Mouse (Mus musculus) embryonic stem cell, embryonic (primary cell): Measurements from ENCODE around the gene Hgd.

ENCODE experiments used
- CTCF ChIA-PET, 4 experiments: fragments of 300-600 bp in 2 of 4; fragments of 350-600 bp in 2 of 4; sonication (Branson Sonifier 250); formaldehyde crosslinking; loops; one replicate each; lab custom pipeline; 2022; ENCODE audit warnings: inconsistent platforms in 2 of 4; lab: Charles Lee
- POLR2A ChIA-PET, 4 experiments: fragments of 300-600 bp in 2 of 4; fragments of 350-600 bp in 2 of 4; sonication (Branson Sonifier 250); formaldehyde crosslinking; loops; one replicate each; lab custom pipeline; 2022; ENCODE audit warnings: antibody characterized with exemption in 4 of 4, inconsistent platforms in 1 of 4; lab: Charles Lee

Hgd gene

DNA sequence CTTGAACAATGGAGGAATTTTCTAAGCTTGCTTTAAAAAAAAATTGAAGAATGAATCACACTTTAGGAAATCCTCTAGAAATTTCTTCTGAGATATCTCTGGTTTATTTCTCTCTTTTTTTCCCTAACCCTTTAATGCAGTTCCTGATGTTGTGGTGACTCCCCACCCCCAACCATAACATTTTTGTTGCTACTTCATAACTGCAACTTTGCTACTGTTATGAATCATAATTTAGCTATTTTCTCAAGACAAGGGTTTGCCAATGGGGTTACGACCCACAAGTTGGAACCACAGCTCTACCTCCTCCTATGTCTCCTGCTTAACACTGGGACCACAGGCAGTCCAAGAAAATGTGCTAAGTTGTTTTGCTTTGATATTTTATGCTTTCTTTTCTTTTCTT, 23.5 kb downstream of the Hgd start:
- ChIA-PET CTCF (interaction anchor here in 1 of 4 experiments (0.7 kb wide), 1 partner anchor 14 kb away, joined by 3 read pairs; no protein-coding TSS in a partner anchor), POLR2A (interaction anchor here in 1 of 4 experiments (0.7 to 1.0 kb wide), 3 partner anchors 19 to 992 kb away, joined by 3 to 4 read pairs (median 3); no protein-coding TSS in a partner anchor)

DNA sequence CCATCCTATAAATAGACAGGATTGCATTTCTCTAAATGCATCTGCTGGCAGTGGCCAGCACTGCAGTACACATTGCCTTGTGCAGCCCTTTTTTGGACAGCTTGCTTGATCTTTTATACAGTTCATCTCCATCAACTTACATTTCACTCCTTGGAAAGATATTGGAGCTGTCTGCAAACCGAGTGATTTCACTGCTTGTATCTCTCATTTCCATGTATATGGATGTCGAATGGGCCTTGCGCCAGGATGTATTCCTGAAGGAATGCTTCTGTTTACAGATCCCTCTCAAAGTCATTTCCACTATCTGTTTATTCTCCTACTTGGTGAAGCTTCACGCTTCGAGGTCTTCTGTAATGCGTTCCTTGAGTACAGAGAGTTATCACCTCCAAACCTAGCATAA, 24.3 kb downstream of the Hgd start:
- CTCF ChIA-PET = interaction anchor here in 1 of 4 experiments (0.8 kb wide), 1 partner anchor 31 kb away, joined by 3 read pairs; no protein-coding TSS in a partner anchor

DNA sequence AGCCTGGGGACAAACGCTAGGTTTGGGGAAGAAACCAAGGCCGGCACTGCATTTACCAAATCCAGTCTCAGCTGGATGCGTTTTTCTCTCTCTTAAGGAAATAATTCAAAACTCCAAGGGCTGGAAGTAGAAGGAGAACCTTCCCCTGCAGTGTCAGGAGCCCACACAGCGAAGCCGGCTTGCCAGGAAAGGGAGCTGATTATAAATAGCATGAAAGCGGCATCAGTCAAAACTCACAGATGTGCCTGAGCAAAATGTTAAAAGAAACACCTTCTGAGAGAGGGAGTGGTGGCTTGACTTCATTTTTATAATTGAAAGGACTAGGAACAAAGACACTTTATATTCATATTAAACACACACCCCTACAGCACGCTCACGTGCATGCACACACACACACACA, 30.4 kb downstream of the Hgd start:
- ChIA-PET CTCF (no interaction called here), POLR2A (interaction anchor here in 1 of 4 experiments (0.9 kb wide), 1 partner anchor 7 kb away, joined by 3 read pairs; no protein-coding TSS in a partner anchor)

More for the DNA sequence above, 24.3 kb downstream of the Hgd start:
- POLR2A ChIA-PET = interaction anchor here in 1 of 4 experiments (0.7 to 1.0 kb wide), 3 partner anchors 20 to 993 kb away, joined by 3 to 4 read pairs (median 3); no protein-coding TSS in a partner anchor

DNA sequence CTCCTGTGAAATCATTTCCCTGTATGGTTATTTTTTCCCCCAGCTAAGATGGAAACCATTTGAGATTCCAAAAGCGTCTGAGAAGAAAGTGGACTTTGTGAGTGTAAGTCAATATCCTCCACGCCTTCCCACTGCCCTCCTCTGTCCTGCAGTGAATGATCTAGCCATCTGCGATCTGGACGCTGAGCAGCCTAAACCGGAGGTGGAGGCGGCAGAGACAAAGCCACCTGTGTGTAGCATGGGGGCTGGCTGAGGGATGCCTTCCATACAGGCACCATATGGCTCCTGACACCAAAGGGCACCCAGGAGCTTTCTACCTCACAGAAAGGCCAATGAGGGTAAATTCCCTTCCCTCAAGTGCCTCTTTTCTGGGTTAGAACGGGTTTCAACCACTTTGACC, 31.1 kb downstream of the Hgd start:
- CTCF ChIA-PET = interaction anchor here in 1 of 4 experiments (0.6 kb wide), 1 partner anchor 72 kb away, joined by 3 read pairs; no protein-coding TSS in a partner anchor
- POLR2A ChIA-PET = no interaction called here

DNA sequence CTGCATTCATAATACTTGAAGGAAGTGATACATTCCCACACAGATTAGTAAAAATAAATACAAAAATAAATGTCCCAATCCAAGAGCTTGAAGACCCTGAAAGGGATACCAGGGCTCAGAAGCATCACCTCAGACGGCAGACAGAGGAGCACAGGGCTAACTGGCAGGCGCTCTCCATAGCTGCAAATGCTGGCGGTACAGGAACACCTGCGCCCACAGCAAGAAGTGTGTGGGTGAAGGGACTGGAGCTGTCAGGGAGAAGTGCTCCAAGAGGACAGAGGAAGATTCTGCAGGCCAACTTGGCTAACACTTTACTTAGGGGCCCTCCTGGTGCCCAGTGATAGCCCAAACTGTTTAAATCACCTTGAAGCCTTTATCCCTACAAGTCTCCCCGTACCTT, 32.1 kb downstream of the Hgd start:
- ChIA-PET CTCF (no interaction called here), POLR2A (interaction anchor here in 1 of 4 experiments (0.6 kb wide), 1 partner anchor 12 kb away, joined by 7 read pairs; no protein-coding TSS in a partner anchor)

DNA sequence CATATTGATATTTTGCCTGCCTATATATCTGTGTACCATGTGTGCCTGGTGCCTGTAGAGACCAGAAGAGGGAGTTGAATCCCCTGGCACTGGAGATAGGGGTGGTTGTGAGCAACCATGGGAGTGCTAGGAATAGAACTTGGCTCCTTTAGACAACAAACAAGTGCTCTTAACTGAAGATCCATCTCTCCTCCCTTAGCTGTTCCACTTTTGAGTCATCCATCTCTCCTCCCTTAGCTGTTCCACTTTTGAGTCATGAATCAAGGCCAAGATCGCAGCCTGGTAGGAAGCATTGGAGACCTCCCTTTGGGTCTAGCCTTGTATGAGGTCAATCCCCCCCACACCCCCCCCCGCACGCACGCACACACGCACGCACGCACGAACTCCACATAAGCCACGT, 34.6 kb downstream of the Hgd start:
- ChIA-PET CTCF (interaction anchor here in 1 of 4 experiments (0.6 kb wide), 1 partner anchor 382 kb away, joined by 4 read pairs; no protein-coding TSS in a partner anchor), POLR2A (no interaction called here)

DNA sequence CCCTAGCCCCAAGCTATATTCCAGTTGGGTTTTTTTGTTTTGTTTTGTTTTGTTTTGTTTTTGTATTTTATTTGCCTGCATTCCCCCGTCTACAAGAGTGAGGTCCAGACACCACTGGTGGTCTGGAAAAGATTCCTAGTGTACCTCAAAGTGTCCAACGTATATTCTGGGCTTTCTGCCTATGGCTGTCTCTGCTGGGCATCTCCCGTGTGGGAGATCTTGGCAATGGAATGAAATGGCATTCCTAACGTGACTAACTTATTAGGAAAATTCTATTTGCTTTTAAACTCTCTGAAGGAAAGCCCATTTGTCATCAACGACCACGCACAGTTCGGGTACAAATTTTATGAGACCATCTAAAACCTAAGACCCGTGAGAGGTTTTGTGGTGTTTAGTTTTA, 35.5 kb downstream of the Hgd start:
- ChIA-PET POLR2A (no interaction called here), CTCF (no interaction called here)

DNA sequence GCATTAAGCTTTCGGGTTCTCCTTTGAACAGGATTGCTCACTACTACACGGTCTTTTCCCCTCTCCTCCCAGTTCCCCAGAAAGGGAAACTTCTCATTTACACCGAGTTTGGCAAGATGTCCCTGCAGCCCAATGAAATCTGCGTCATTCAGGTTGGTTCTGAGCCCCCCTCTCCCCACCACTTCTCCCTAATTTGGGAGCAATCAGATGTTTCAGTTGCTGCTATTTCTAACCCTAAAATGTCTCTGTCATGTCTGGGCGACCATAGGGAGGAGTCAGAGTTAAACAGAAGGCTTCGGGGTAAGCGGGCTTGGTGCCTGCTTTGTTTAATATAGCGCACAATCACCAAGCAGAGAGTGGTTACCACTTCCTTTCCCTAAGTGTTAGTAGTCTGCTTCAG, 36.2 kb downstream of the Hgd start:
- CTCF ChIA-PET = no interaction called here
- POLR2A ChIA-PET = no interaction called here

DNA sequence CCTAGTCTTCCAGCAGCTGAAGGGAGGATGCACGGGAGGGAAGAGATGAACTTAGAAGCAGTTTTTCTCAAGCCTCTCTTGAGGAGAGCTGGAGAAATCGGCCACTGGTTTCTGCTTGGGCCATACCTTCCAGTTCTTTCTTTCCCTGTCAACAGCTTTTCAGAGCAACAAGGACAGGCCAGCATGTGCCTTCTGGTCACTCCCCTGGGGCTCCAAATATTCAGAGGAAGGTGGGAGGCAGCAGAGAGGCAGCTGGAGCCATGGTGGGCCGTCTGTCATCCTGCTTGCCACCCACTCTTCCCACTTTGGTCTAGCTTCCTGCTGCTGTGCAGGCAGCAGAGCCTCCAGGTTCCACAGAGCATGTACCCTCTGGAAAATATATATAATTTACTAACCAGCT, 37.7 kb downstream of the Hgd start:
- CTCF ChIA-PET = interaction anchor here in 2 of 4 experiments (0.5 to 0.6 kb wide), 2 partner anchors 14 to 209 kb away, joined by 3 read pairs; no protein-coding TSS in a partner anchor
- POLR2A ChIA-PET = interaction anchor here in 1 of 4 experiments (0.6 to 0.9 kb wide), 4 partner anchors 8 to 262 kb away, joined by 3 to 5 read pairs (median 3); no protein-coding TSS in a partner anchor

DNA sequence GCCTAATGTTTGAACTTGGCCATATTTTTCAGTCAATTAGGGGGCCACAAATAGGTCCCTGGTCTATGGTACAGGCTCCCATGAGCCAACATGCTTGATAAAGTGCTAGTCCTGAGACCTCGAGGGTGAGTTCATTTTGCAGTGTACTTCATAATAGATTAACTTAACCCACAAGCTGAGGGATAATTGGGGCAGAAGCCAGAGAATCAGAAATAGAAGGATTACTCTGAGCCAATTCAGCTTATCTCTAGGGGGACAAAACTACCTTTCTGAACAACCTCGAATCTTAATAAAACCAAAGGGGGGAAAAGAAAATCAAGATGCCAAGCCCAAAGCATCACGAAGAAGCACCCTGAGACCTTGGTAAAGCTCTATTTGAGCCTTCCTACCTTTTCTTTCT, 42.5 kb downstream of the Hgd start:
- CTCF ChIA-PET = no interaction called here
- POLR2A ChIA-PET = no interaction called here

DNA sequence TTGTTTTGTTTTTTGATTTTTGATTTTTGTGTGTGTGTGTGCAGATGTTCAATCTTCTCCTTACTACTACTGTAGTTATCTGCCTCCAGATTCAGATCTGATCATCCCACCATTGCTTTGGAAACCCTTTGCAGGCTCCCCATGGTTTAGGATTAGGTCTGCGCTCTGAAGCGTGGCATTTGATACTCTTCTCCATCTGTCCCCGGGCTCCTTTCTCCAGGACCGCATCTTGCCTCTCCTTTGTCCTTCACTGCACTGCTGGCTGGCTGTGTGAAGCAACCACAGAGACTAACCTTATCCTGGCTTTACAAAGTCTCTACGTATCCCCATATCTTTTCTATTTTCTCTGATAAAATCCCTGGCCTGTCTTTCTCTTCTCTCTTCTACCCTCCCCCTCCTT, 43.0 kb downstream of the Hgd start:
- CTCF ChIA-PET = no interaction called here
- POLR2A ChIA-PET = no interaction called here

DNA sequence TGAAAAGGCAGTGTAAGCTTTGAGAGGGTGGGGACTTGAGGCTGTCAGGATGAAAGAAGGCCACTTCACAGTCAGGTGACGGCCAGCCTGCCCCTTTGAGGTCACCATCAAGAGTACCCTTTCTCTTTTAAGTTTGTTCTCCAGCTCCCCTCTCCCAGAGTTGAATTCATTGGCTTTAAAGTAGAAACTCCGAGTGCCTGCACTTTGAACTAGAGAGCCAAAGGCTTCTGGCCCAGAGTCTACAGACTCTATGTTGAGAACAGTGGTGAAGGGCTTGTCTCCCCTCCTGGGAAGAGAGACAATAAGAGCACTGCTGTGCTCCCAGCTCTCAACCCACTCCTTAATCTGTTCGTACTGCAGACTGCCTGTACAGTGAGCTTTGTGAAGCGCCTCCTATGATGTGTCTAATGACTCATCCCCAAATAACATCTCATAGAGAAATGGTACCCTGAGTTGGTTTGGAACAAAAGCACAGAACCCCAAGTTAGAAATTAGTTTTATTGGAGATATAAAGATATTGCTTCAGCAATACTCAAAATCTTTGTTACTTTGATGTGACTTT, 46.5 kb downstream of the Hgd start:
- ChIA-PET POLR2A (interaction anchor here in 1 of 4 experiments (1.3 kb wide), 1 partner anchor 86 kb away, joined by 3 read pairs; the partner anchor contains the start of genes Gtf2e1 and Rabl3), CTCF (no interaction called here)

DNA sequence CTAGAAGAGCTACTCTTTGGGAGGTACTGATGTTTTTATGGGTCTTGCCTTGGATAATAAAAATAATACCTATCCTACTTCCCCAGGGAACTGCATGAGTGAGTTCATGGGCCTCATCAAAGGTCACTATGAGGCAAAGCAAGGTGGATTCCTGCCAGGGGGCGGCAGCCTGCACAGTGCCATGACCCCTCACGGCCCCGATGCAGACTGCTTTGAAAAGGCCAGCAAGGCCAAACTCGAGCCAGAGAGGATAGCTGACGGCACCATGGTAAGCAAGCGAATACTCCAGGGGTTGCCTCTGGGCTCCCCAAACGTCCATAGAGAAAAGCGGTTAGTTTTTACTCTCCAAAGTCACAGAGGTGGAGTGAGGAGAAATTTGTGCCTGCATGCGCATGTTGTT, 48.4 kb downstream of the Hgd start:
- POLR2A ChIA-PET = interaction anchor here in 2 of 4 experiments (0.8 to 1.5 kb wide), 2 partner anchors 25 to 616 kb away, joined by 3 to 4 read pairs; no protein-coding TSS in a partner anchor
- CTCF ChIA-PET = no interaction called here

DNA sequence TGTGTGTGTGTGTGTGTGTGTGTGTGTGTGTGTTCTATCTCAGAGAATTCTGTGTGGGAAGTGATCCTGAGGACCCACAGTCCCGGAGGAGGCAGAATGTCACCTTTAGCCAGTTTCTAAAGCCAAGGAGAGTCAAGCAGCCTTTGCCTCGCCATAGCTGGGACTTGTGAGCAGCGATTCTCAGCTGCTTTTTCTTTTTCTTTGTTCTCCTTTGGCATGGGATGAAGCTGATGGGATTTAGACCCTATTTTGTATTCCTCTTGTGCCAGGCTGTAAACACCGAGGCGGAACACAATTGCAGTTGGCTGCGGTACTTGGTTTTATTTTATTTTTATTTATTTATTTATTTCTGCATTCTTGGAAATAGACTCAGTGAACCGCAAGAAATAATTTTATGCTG, 49.1 kb downstream of the Hgd start:
- POLR2A ChIA-PET = interaction anchor here in 2 of 4 experiments (0.5 to 1.5 kb wide), 4 partner anchors 11 to 615 kb away, joined by 3 to 5 read pairs (median 4); no protein-coding TSS in a partner anchor
- CTCF ChIA-PET = no interaction called here

DNA sequence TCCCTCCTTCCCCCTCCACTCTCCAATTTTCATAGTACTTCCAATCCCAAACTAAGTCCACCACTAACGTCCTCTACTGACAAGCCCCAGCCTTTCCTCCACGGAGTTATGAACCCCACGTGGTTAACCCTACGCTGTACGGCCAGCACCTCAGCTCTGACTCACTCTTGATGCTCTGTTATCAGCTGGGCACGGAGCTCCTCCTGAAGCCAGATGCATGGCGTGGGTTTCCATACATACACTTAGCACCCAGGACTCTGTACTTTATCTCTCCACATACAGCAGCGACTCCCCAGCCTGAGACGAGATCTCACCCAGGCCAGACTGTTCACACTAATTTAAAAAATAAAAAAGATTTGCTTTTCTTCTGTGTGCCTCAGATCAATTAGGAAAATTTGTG, 54.6 kb downstream of the Hgd start:
- ChIA-PET CTCF (no interaction called here), POLR2A (interaction anchor here (0.5 to 1.7 kb wide), 8 partner anchors 11 to 527 kb away, joined by 3 to 8 read pairs (median 4); partner anchors contain the start of genes Gtf2e1 (in 2 of the 4), Rabl3 (in 2 of the 4) and Stxbp5l (in 1 of the 4))

DNA sequence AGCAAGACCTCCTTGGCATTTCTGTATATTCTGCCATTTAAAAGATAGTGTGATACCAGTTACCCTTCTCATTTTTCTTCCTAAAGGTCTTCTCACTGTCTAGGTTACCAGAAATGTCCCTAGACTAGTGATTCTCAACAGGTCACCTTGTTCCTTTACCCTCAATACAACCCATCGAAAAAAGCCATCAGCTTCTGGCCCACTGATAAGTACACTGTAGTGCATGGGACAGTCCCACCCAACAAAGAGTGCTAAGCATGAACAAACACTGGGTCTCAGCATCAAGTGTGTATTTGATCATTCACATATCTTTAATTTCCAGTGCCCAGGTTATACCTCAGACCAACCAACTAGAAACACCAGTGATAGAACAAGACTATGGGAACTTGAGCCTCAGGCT, 55.1 kb downstream of the Hgd start:
- POLR2A ChIA-PET = interaction anchor here in 3 of 4 experiments (0.6 to 1.3 kb wide), 5 partner anchors 14 to 95 kb away, joined by 3 to 4 read pairs (median 3); partner anchors contain the start of genes Gtf2e1 (in 2 of the 3) and Rabl3 (in 2 of the 3)
- CTCF ChIA-PET = interaction anchor here in 2 of 4 experiments (0.6 to 1.4 kb wide), 4 partner anchors 15 to 687 kb away, joined by 3 to 5 read pairs (median 4); no protein-coding TSS in a partner anchor

DNA sequence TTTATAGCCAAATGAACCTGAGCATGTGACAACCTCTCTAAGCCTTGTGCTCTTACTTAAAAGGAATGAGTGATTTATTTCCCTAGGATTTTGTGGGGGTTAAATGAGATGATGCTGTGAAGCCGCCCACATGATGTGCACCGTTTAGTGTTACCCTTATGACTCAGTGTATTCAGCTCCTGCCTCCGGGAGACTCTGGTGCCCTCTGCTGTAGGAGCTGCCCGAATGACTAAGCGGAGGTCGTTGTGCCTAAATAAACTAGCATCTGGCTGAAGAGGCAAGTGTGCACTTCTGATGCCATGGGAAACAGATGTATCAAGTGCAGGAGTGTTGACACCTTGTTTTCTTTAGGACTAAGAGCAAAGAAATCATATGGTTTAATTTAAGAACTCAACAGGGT, 56.2 kb downstream of the Hgd start:
- POLR2A ChIA-PET = interaction anchor here in 1 of 4 experiments (1.3 kb wide), 2 partner anchors 9 to 51 kb away, joined by 3 to 5 read pairs; no protein-coding TSS in a partner anchor
- CTCF ChIA-PET = interaction anchor here in 2 of 4 experiments (0.7 to 1.4 kb wide), 4 partner anchors 14 to 527 kb away, joined by 3 to 5 read pairs (median 4); no protein-coding TSS in a partner anchor

DNA sequence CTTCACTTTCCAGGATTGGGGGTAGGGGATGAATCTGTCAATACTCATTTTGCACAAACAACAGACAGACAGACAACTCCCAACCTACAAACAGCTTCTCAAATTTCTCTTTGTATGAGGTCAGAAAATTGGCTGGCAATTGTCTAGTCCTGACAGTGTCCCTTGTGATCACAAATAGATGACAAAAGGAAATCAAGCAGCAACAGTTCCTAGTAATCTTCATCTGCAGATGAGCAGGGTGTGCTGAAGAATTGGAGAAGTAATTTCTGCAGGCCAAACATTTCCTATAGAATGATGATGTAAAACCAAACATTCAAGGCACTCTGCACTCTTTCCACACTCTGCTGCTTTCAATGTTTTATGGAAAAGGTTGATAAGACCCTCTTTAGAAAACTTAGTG, 57.8 kb downstream of the Hgd start:
- CTCF ChIA-PET = no interaction called here
- POLR2A ChIA-PET = interaction anchor here in 1 of 4 experiments (1.1 kb wide), 1 partner anchor 9 kb away, joined by 3 read pairs; no protein-coding TSS in a partner anchor

DNA sequence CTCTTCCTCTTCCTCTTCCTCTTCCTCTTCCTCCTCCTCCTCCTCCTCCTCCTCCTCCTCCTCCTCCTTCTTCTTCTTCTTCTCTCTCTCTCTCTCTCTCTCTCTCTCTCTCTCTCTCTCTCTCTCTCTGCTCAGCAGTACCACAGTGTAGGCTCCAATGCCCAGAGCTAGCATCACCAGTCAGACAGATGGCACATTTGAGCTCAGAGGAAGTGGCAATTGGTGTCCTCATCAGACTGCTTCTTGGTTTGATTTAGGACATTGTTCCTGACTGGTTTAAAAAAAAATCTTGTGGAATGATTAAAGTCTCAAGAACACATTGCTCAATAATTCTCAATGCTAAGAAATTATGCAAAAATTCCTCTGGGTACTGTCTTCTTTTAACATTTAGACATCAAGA, 60.6 kb downstream of the Hgd start:
- POLR2A ChIA-PET = interaction anchor here in 1 of 4 experiments (0.7 kb wide), 1 partner anchor 327 kb away, joined by 3 read pairs; no protein-coding TSS in a partner anchor
- CTCF ChIA-PET = interaction anchor here in 2 of 4 experiments (0.7 to 0.8 kb wide), 2 partner anchors 10 to 296 kb away, joined by 5 to 10 read pairs; no protein-coding TSS in a partner anchor
